Mouse (Mus musculus): ENCODE results near the gene Flrt3.
A peak's percentile ranks its signal among the peaks of the same experiment; 100 is the strongest.

Flrt3 gene

DNA sequence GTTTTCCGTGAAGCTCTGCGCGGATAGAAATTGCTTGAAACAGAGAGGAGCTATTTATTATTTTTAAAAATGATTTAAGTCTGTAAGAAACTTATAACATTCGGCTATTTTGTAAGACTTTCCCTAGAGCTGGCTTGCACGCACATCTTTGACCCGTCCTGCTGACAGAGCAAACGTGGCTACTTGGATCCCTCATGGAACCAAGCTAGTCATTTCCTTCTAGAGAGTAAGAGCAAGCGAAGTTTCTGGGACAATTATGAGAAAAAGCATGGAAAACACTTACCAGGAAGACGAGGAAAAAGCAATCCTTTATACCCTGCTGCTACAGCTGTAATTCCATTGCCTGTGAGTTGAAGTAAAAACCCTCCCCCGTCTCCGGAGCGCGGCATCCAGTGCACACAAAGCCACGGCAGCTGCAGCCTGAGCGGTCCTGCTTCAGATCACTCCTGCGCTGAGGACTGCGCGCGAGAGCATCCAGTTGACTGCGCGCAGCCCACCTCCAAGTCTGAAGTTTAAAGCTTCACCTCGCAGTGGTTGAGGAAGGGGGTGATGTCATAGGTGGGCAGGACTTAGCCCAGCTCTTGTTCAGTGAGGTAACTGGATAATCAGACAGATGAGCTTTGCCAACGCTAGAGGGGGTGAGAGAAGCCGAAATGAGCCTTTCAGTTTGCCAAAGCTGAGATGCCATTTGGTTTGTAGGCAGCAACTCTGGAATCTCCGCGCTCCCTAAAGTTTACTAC is at the start of gene Flrt3:
Flrt3 (minus strand) TSS at position 507 of the 740 bp plus-strand sequence.
- DNase-seq (ENCODE audit: low spot score in 2 of 2), result peak; percentile 17 to 34

DNA sequence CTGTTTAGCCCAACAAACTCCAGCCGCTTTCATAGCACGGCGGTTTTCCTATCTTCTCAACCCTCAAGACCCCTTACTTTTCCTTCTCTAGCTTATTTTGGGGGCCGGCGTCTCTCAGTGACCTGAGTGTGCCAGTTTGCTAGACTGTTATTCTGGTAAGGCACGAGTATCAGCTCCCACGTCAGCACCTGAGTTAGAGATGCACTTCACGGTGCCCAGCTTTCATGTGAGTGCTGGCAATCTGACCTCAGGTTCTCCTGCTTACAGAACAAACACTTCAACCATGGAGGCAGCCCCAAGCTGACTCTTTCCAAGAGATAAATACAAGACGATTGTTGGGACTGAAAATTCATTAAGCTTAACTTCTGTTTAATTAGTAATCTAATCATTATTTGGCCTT is 46.1 kb upstream of the Flrt3 start:
- no peak for DNase-seq (ENCODE audit: low spot score in 2 of 2)

GRCm38 (mm10) chr2:140715822-140716221 is 44.6 kb upstream of the Flrt3 start:
- DNase-seq (ENCODE audit: low spot score in 2 of 2), result no peak

DNA sequence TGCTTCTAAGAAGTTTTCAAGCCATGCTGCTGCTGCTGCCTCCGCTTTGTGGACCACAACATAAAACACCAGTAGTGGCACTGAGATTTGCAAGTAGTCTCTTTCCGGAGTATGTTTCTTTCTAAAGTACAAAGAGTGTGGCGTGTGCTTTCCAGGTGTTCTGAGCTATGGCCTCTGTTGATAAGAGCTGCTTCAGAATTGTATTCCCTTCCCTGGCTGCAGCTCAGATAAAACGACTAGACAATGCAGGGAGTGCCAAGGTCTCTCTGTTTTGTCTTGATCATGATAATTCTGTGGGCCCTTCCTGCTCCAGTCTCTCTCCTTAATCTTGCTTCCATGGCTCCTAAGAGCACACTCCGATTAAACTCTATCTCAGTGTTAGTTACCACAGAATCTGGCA is 36.3 kb upstream of the Flrt3 start:
- no peak for DNase-seq (ENCODE audit: low spot score in 2 of 2)

DNA sequence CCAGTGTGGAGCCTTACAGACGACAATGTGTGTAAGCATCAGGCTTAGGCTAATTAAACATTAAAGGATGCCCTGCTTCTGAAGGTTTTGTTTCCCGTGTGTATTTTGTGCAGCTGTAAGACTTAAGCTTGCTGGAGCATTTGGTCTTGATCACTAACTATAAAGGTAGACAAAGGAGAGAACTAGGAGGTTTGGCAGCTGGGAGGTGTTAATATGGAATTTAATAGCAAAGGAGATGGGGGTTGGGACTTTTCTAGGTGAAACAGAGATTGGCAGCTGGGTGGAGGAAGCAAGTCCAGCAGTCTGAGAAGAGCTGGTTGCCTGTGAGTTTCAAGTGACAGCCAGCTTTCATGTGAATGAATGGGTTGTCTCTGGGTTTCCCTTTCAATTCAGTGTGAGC is 34.0 kb upstream of the Flrt3 start:
- DNase-seq (ENCODE audit: low spot score in 2 of 2), result no peak

DNA sequence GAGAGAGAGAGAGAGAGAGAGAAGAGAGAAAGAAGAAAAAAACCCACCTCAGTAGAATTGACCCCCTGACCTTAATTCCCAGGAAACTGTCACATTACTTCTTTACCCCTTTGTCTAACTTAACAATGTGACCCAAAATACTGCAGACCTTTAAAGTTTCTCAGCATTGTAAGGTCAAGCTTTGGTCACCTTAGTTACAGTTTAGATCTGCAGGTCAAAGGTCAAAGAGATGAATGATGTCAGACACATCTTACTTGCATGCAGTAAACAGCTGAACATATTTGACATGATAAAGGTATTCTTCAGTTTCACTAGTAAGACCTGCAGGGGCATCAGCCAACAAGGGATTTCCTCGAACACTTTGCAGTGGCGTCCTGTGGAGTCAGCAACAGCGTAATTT is 32.9 kb upstream of the Flrt3 start:
- no peak for DNase-seq (ENCODE audit: low spot score in 2 of 2)

DNA sequence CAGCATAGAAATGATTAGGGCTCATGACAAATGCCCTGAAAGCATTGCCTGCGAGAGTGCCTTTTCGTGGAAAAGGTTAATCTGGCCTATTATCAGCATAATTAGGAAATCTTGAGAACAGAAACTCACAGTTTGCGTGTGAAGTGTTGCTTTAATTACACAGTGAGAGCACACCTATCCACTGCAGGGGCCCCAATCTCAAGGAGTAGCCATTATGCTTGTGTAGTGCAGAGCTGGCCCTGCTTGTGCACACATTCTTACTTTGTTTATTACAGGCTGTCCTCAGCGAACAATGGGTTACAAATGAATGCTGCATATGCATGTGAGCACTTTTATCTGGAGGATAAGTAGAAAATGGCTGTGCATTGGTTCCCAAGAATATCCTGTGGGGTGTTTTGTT is 32.1 kb upstream of the Flrt3 start:
- DNase-seq (ENCODE audit: low spot score in 2 of 2), result no peak

DNA sequence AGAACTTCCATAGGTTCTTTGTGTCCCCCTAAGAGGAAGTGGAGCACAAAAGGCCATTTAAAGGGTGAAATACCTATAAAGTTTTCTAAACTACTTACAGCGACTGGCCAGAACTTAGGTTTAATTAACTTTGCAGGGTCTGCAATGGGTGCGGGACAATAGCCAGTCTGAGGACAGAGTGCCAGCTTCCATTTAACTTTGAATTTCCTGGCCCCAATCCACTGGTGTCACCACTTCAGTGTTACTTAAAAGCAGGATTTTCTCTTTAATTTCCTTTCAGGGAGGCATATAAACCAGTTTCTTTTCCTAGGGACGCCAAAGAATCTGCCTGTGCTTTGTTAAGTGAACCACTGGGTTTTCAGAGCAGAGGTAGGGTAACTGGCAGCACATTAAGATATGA is 27.3 kb upstream of the Flrt3 start:
- DNase-seq (ENCODE audit: low spot score in 2 of 2), result no peak

GRCm38 (mm10) chr2:140693845-140694244 is 22.6 kb upstream of the Flrt3 start:
- no peak for DNase-seq (ENCODE audit: low spot score in 2 of 2)

GRCm38 (mm10) chr2:140692461-140692860 is 21.2 kb upstream of the Flrt3 start:
- no peak for DNase-seq (ENCODE audit: low spot score in 2 of 2)

DNA sequence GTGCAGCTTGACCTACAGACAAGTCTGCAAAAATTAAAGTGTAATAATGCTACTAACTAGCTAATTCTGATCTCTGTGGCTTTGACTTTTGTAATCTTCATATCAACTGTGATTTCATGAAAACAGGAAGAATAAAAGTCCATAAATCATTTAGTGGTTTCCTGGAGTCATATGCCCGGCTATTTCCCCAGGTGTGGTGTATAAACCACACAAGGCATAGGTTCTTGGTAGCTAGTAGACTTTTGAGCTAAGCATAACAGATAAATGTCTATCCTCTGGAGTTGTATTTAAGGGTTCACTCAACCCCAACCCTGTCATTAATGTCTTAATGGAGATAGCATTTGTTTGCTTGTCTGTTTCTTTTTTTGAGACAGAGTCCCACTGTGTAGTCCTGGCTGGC is 20.1 kb upstream of the Flrt3 start:
- DNase-seq (ENCODE audit: low spot score in 2 of 2), result no peak

DNA sequence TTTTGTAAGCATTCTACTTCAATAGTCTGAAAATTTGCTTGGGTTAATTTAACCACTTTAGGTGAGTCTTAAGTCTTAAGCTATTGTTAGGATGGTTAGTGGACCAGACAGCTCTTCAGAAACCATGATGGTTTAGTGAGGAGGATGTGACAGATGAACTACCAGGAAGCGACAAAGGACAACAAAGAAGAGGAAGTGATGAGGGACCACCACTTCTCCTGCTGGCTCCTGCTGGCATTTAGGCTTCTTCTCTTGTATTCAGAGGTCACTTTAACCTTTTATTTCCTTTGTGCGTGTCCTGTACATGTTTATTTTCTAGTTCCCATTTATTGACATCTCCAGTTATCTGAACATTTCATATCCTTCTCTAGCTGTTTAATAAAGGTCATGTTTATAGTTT is 19.6 kb upstream of the Flrt3 start:
- no peak for DNase-seq (ENCODE audit: low spot score in 2 of 2)

GRCm38 (mm10) chr2:140676728-140677127 is 5.5 kb upstream of the Flrt3 start:
- DNase-seq (ENCODE audit: low spot score in 2 of 2), result no peak

DNA sequence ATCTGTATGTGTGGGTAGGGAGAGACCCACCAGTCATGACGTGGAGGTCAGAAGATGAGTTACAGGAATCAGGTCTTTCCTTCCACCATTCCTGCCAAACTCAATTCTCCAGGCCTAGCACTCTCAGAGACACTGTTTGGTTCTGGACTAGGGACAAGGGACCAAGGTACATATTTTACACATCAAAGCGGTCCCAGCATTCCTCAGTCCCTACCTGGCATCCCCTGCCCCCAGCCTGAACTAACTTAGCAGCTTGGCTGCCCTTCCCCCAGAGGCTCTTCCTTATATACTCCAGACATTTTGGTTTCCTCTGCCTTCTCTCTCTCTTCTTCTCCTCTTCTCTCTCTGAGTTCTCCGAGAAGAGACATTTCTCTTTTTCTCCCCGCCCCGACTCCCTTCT is 2.2 kb upstream of the Flrt3 start:
- DNase-seq (ENCODE audit: low spot score in 2 of 2), result no peak

DNA sequence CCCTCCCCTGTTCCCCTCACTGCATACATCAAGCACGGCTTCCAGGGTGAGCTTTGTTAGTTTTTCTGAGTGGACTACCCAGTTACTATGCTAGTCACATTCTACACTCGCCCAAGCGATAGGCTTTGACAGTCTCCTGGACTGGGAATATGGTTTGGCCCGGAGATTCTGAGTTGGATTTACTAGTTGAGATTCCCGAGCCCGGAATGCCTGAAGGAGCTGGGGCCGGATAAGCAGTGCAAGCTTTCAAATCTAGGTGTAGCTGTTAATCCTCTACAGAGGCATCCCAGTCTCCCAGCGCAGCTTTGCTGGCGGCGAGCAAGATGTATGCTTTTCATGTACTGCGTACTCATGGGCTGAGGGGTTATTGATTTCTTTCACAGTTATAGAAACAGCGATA is 812 bp downstream of the Flrt3 start:
- no peak for DNase-seq (ENCODE audit: low spot score in 2 of 2)

- DNase-seq (ENCODE audit: low spot score in 2 of 2), result no peak
Observed at GRCm38 (mm10) chr2:140669786-140670185, 1.5 kb downstream of the Flrt3 start.

DNA sequence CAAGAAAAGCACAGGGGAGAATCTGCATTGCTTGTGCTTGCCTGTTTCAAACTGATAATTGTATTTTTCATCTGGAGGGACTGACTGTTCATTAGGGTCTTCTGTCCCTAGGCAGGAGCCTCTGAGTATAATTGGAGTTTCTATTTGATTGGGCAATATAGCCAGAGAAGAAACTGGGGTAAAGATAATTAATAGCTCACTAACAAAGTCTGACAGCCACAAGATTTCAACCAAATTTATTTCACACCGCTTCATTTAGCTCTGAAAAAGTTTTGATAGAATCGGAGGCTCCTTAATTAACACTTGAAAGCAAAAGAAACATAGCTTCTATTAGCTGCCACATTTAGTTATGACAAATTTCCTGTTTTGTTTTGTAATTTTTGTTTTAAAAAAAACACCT is 2.2 kb downstream of the Flrt3 start:
- DNase-seq (ENCODE audit: low spot score in 2 of 2), result no peak

GRCm38 (mm10) chr2:140668311-140668710 is 3.0 kb downstream of the Flrt3 start:
- DNase-seq (ENCODE audit: low spot score in 2 of 2), result no peak

GRCm38 (mm10) chr2:140667261-140668047 is 3.8 kb downstream of the Flrt3 start:
- DNase-seq (ENCODE audit: low spot score in 2 of 2), result no peak

GRCm38 (mm10) chr2:140666846-140667245 is 4.4 kb downstream of the Flrt3 start:
- no peak for DNase-seq (ENCODE audit: low spot score in 2 of 2)

DNA sequence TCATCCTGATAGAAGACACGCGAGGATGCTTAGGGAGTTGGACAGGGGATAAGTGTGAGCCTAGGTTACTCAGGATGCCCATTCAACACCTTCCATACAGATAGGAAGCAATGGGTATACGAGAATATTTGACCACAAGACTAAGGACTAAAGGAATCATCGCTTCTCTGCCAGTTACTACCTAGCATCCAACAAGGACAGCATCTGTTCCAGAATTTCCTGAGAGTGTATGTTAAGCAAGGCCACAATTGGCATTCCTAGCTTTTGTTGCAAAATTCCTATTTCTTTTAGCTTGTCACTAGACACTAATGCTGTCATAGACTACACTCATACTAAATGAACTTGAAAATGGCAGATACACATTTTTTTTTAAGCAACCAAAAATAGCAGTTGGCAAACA is 6.9 kb downstream of the Flrt3 start:
- DNase-seq (ENCODE audit: low spot score in 2 of 2), result no peak

DNA sequence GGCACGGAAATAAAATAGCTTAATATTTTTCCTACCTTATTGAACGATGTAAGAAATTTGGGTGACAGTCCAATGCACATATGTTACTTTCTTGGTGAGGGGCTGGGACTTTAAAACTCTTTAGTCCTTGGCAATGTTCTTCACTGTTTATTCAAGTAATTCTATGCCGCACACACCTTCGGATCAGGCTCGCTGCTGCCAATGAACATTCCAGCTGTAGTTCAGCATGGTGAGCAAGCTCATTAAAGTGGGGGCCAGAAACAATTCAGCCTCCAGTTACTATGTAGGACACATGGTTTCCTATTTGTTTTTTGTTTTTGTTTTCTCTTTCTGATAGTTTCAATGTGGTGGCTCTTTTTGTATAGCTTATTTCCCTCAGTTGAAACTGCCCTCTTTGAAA is 8.6 kb downstream of the Flrt3 start:
- DNase-seq (ENCODE audit: low spot score in 2 of 2), result no peak

- DNase-seq (ENCODE audit: low spot score in 2 of 2), result no peak
Observed at GRCm38 (mm10) chr2:140653978-140654377, 17.3 kb downstream of the Flrt3 start.
